In the genomic region with DNA sequence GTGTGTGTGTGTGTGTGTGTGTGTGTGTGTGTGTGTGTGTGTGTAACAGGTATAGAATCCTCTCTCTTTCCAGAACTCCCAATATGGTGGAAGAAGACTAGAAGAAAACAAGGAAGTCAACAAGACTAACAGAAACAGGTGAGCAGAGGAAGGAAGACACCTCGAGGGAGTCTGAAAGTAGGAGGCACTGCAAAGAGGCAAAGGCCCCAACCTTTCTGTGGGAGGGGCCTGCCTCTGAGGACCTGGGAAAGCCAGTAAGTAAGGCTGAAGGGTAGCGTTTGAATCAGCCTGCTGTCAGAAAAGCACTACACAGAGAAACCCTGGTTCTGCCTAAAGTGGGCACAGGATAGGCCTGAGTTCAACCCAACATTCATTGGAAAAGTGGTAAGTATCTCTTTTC, we compare ENCODE assay signal across 15 mouse cellular contexts. TPM values are rescaled to one million over a fixed set of nuclear protein-coding genes. Genes with fewer than 3 reads are reported as not detected.
DNase-seq lines count a peak whose midpoint lies in the region; ATAC-seq and TF ChIP-seq lines count a peak whose summit lies in the region.
"Had no signal": no experiment of that assay in that cellular context is flagged by ENCODE, and none has a peak within 500 bp of the region (broad histone marks: within the 10 kb centered on the region; RNA-seq: fewer than 3 reads in every experiment).

No protein-coding gene starts in this region.

- no peaks in the 10 kb centered on the region for H3K9me3 ChIP-seq in heart, embryonic 14.5 days (ENCODE audit: control insufficient read depth, low read length)
- H3K9me3 ChIP-seq in lung, postnatal 0 days (ENCODE audit: low read length), result no peaks in the 10 kb centered on the region
- H3K9me3 ChIP-seq: embryonic facial prominence, embryonic 15.5 days had no signal

- peak overlapping the region; percentile 31 to 35; a peak in 1 of 4 replicates for H3K27ac ChIP-seq in heart, embryonic 14.5 days (replicated peaks in 1 of 2; ENCODE audit: control insufficient read depth in 1 of 2, insufficient read depth in 1 of 2, low read depth in 2 of 2, low read length in 2 of 2)
- no peak overlapping the region for H3K27ac ChIP-seq in lung, postnatal 0 days (ENCODE audit: low read length)
- H3K27ac ChIP-seq: embryonic facial prominence, embryonic 15.5 days had no signal

- no peak overlapping the region for H3K4me2 ChIP-seq in heart, embryonic 14.5 days (ENCODE audit: low read length)
- no peak overlapping the region for H3K4me2 ChIP-seq in lung, postnatal 0 days (replicated peaks; ENCODE audit: low read depth, low read length)
- H3K4me2 ChIP-seq: embryonic facial prominence, embryonic 15.5 days had no signal

- TF ChIP-seq CTCF in lung, postnatal 0 days (IDR thresholded peaks at IDR 0.05), result no peak

- 51% methylated on average over 2 of the region's 2 CpGs for WGBS in heart, embryonic 14.5 days
- 26% methylated on average over 2 of the region's 2 CpGs for WGBS in lung, postnatal 0 days

- no peak overlapping the region for H3K4me3 ChIP-seq in heart, embryonic 14.5 days (ENCODE audit: control insufficient read depth in 1 of 2, insufficient read depth in 1 of 2, low read depth in 1 of 2, low read length in 2 of 2)
- H3K4me3 ChIP-seq in lung, postnatal 0 days (ENCODE audit: low read depth, low read length), result no peak overlapping the region
- H3K4me3 ChIP-seq: embryonic facial prominence, embryonic 15.5 days had no signal

- H3K4me1 ChIP-seq in heart, embryonic 14.5 days (ENCODE audit: control insufficient read depth in 2 of 2, insufficient read depth in 2 of 2, low read length in 2 of 2), result peaks cover 19 to 51% of the 10 kb centered on the region in 2 experiments
- H3K4me1 ChIP-seq in lung, postnatal 0 days (ENCODE audit: insufficient read depth, low read depth, low read length), result peaks cover 7% of the 10 kb centered on the region; the same call in 1 of the 2 replicates

- DNase-seq in heart, adult 8-10 months (ENCODE audit: low spot score), result no peak
- DNase-seq in lung, postnatal 0 days (ENCODE audit: low spot score), result peak; percentile 43
- DNase-seq in lung, postnatal 10 days, result no peak
- peak; percentile 56 for DNase-seq in induced T-regulatory cell, adult 2 months (ENCODE audit: low read depth)
- no peak for DNase-seq in natural killer cell, adult 2 months (ENCODE audit: low spot score in 2 of 2)
- DNase-seq: adrenal gland, postnatal 25 days; forebrain, postnatal 0 days; gastrocnemius, postnatal 36 days; kidney, adult 9 months had no signal

- ATAC-seq in heart, embryonic 14.5 days (ENCODE audit: insufficient number of reproducible peaks, insufficient read depth, low FRiP score, low read depth), result no peak
- ATAC-seq in lung, postnatal 0 days, result no peak
- peak; percentile 6 for ATAC-seq in CD4-positive, CD25-positive, alpha-beta regulatory T cell, adult 4 months
- ATAC-seq: forebrain, postnatal 0 days; hindbrain, embryonic 16.5 days; Patski had no signal

- H3K27me3 ChIP-seq in heart, embryonic 14.5 days (ENCODE audit: control insufficient read depth, insufficient read depth, low read length), result no peaks in the 10 kb centered on the region
- H3K27me3 ChIP-seq in lung, postnatal 0 days (replicated peaks; ENCODE audit: insufficient read depth, low read length), result no peaks in the 10 kb centered on the region
- H3K27me3 ChIP-seq: embryonic facial prominence, embryonic 15.5 days; Patski had no signal

- 0 out of 2 replicates have a peak, but pooled peaks cover 1% of the 10 kb centered on the region for H3K36me3 ChIP-seq in heart, embryonic 14.5 days (ENCODE audit: control insufficient read depth, insufficient read depth, low read length)
- H3K36me3 ChIP-seq in lung, postnatal 0 days (ENCODE audit: insufficient read depth, low read length), result no peaks in the 10 kb centered on the region
- H3K36me3 ChIP-seq: embryonic facial prominence, embryonic 15.5 days had no signal

- no peak for TF ChIP-seq EP300 in lung, postnatal 0 days (IDR thresholded peaks at IDR 0.05)

- H3K9ac ChIP-seq in heart, embryonic 14.5 days (ENCODE audit: low read length), result no peak overlapping the region
- H3K9ac ChIP-seq in lung, postnatal 0 days (replicated peaks; ENCODE audit: low read depth), result no peak overlapping the region
- H3K9ac ChIP-seq: embryonic facial prominence, embryonic 15.5 days; forebrain, postnatal 0 days; liver, embryonic 14.5 days had no signal

RNA-seq across cellular contexts. Expression of a gene that starts 4.7 kb away (rescaled TPM):
- 109 and 122 TPM in 2 replicates for polyA plus RNA-seq in heart, embryonic 14.5 days (2014; fragmentation: Nextera tagmentation; extraction: Ambion mirVana)
- 100 to 1,000 TPM; 758 to 979 (median 853) TPM for total RNA-seq in heart, adult 8-10 months (2022)
- polyA plus RNA-seq in lung, postnatal 0 days (2015; fragmentation: Nextera tagmentation; extraction: Ambion mirVana), result 36.4 and 38.7 TPM in 2 replicates
- 10 to 100 TPM; 19.0 to 28.5 TPM for polyA plus RNA-seq in CD4-positive, CD25-positive, alpha-beta regulatory T cell, adult 4 months (2017; shearing (Covaris generic))

Comparison
In these comparisons a context has a peak if more than half of its experiments do, and no peak if none do; other contexts are left out.
1. DNase-seq: peak in lung, postnatal 0 days (single experiment) and induced T-regulatory cell, adult 2 months (single experiment); none in heart, adult 8-10 months (single experiment), lung, postnatal 10 days (single experiment) and natural killer cell, adult 2 months (0 of 2).